Mouse (Mus musculus) ES-E14 (cell line): ENCODE measurements at regions not wholly inside any gene's neighbourhood (a gene's known extent, or its start where the extent isn't known, plus 50 kb on each side); places are given as distances from the start of the nearest gene placed in this dataset.

Experiments
- DNase-seq: peaks from one replicate; pipeline ENCODE4 v3.0.0-alpha.2; 2013; ENCODE audit warnings: low read depth, low spot score
- H3K27ac ChIP-seq: 2 replicates; pipeline ENCODE4 v1.5.1; 2012; ENCODE audit warnings: low read depth, mild to moderate bottlenecking, low read length, moderate library complexity, mixed read lengths; ENCODE audit not compliant: poor library complexity, insufficient read depth, severe bottlenecking
- H3K36me3 ChIP-seq: 2 replicates; pipeline ENCODE4 v1.6.1; 2012; ENCODE audit warnings: mild to moderate bottlenecking, low read length, moderate library complexity, mixed read lengths; ENCODE audit not compliant: control insufficient read depth, poor library complexity, insufficient read depth, severe bottlenecking
- H3K4me1 ChIP-seq, 2 experiments: fragments of 150-350 bp in 1 of 2; sonication (generic) in 1 of 2; 2 replicates each; pipeline ENCODE4 v1.6.1; 2012; ENCODE audit warnings: low read length in 2 of 2, mild to moderate bottlenecking in 1 of 2, mixed read lengths in 1 of 2; ENCODE audit not compliant: control insufficient read depth in 2 of 2, insufficient read depth in 2 of 2, poor library complexity in 1 of 2
- H3K4me3 ChIP-seq, 2 experiments: fragments of 150-350 bp in 1 of 2; sonication (generic) in 1 of 2; 2 replicates each; pipeline ENCODE4 v1.5.1; 2012; ENCODE audit warnings: low read length in 2 of 2, low read depth in 1 of 2, mild to moderate bottlenecking in 1 of 2, mixed read lengths in 1 of 2; ENCODE audit not compliant: insufficient read depth in 1 of 2, poor library complexity in 1 of 2, severe bottlenecking in 1 of 2
- H3K9ac ChIP-seq: 2 replicates; pipeline ENCODE4 v1.6.1; 2012; ENCODE audit warnings: low read depth, mild to moderate bottlenecking, low read length, mixed read lengths; ENCODE audit not compliant: poor library complexity, insufficient read depth, severe bottlenecking
- H3K9me3 ChIP-seq: fragments of 150-350 bp; sonication (generic); 2 replicates; pipeline ENCODE4 v1.6.1; 2012; ENCODE audit warnings: low read depth, mild to moderate bottlenecking, low read length; ENCODE audit not compliant: control insufficient read depth, insufficient read depth
- CHD2 ChIP-seq: IDR thresholded peaks from 2 replicates; pipeline ENCODE4 v1.6.1; 2014; ENCODE audit warnings: mild to moderate bottlenecking, low read depth, low read length, inconsistent platforms
- HCFC1 ChIP-seq: IDR thresholded peaks from 2 replicates; pipeline ENCODE4 v1.6.1; 2012; ENCODE audit warnings: low read length, inconsistent platforms, borderline replicate concordance; ENCODE audit not compliant: insufficient read depth
- MAFK ChIP-seq: IDR thresholded peaks from 2 replicates; pipeline ENCODE4 v1.6.1; 2014; ENCODE audit warnings: mild to moderate bottlenecking, low read depth, low read length, inconsistent platforms; ENCODE audit not compliant: insufficient read depth
- ZC3H11A ChIP-seq: IDR thresholded peaks from 2 replicates; pipeline ENCODE4 v1.6.1; 2012; ENCODE audit warnings: low read depth, mild to moderate bottlenecking, inconsistent platforms, low read length, borderline replicate concordance
- ZNF384 ChIP-seq: IDR thresholded peaks from 2 replicates; pipeline ENCODE4 v1.6.1; 2012; ENCODE audit warnings: low read depth, low read length, inconsistent platforms
- in situ Hi-C, 2 experiments: fragments of 600-800 bp; cut with MboI; formaldehyde crosslinking; loops; one replicate each; pipeline ENCODE4 v1.15.1; 2025; ENCODE audit warnings: low sequenced_read_pairs in 2 of 2, inconsistent platforms in 1 of 2; ENCODE audit not compliant: unreplicated experiment in 2 of 2

GRCm38 (mm10) chr12:33607811-33608602 lies 178.6 kb downstream of the Twistnb start:
- Histone ChIP-seq H3K36me3 (no peaks in the 10 kb centered on the region), H3K9ac (no peak overlapping the region), H3K4me1 (no peaks in the 10 kb centered on the region), H3K9me3 (no peaks in the 10 kb centered on the region), H3K27ac (no peak overlapping the region), H3K4me3 (no peak overlapping the region)
- in situ Hi-C loops, result no loop called here
- TF ChIP-seq ZC3H11A (no peak), CHD2 (no peak), HCFC1 (no peak), MAFK (no peak), ZNF384 (no peak)
- DNase-seq, result no peak

- H3K9ac ChIP-seq, result no peak overlapping the region
- no peak overlapping the region for H3K4me3 ChIP-seq
- in situ Hi-C loops, result no loop called here
- DNase-seq, result no peak
- H3K9me3 ChIP-seq, result no peaks in the 10 kb centered on the region
- H3K4me1 ChIP-seq, result no peaks in the 10 kb centered on the region
- TF ChIP-seq ZC3H11A (no peak), MAFK (no peak), HCFC1 (no peak), ZNF384 (no peak), CHD2 (no peak)
- no peak overlapping the region for H3K27ac ChIP-seq
- H3K36me3 ChIP-seq, result no peaks in the 10 kb centered on the region
These were observed 182.9 kb downstream of the Twistnb start for GRCm38 (mm10) chr12:33612378-33612777.

GRCm38 (mm10) chr12:33620391-33620790 lies 191.0 kb downstream of the Twistnb start:
- H3K4me1 ChIP-seq, result no peaks in the 10 kb centered on the region
- H3K36me3 ChIP-seq, result no peaks in the 10 kb centered on the region
- in situ Hi-C loops, result no loop called here
- H3K4me3 ChIP-seq, result no peak overlapping the region
- no peak for DNase-seq
- H3K27ac ChIP-seq, result no peak overlapping the region
- no peak overlapping the region for H3K9ac ChIP-seq
- TF ChIP-seq HCFC1, result no peak
- no peaks in the 10 kb centered on the region for H3K9me3 ChIP-seq

GRCm38 (mm10) chr12:33626092-33626882 lies 196.9 kb downstream of the Twistnb start:
- Histone ChIP-seq H3K9me3 (no peaks in the 10 kb centered on the region), H3K9ac (no peak overlapping the region), H3K4me1 (no peaks in the 10 kb centered on the region), H3K27ac (no peak overlapping the region), H3K4me3 (no peak overlapping the region), H3K36me3 (no peaks in the 10 kb centered on the region)
- in situ Hi-C loops, result no loop called here
- DNase-seq, result no peak
- TF ChIP-seq MAFK, result no peak
- TF ChIP-seq ZC3H11A, result no peak
- no peak for TF ChIP-seq HCFC1
- TF ChIP-seq CHD2, result no peak
- no peak for TF ChIP-seq ZNF384
